Mouse (Mus musculus) forebrain, embryonic 12.5 days (tissue): ENCODE results near the gene Pim3. TPM values are rescaled to one million over a fixed set of nuclear protein-coding genes. Genes with fewer than 3 reads are reported as not detected.

Experiments used
- ATAC-seq: fragments of 200-750 bp; cut with Nextera tagmentation; 2 replicates; pipeline ENCODE4 v1.8.0; 2017; ENCODE audit warnings: moderate TSS enrichment; ENCODE audit not compliant: low FRiP score
- H3K27ac ChIP-seq: fragments of 300-500 bp; sonication (generic); 2 replicates; pipeline ENCODE4 v1.5.1; 2016; ENCODE audit warnings: mild to moderate bottlenecking
- H3K27me3 ChIP-seq: fragments of 300-500 bp; sonication (generic); 2 replicates; pipeline ENCODE4 v1.6.1; 2016; ENCODE audit warnings: mild to moderate bottlenecking
- H3K36me3 ChIP-seq: fragments of 300-500 bp; sonication (generic); replicated peaks from 2 replicates; pipeline ENCODE4 v1.6.1; 2016; ENCODE audit warnings: mild to moderate bottlenecking
- H3K4me1 ChIP-seq: fragments of 300-500 bp; sonication (generic); 2 replicates; pipeline ENCODE4 v1.6.1; 2016
- H3K4me2 ChIP-seq: fragments of 300-500 bp; sonication (generic); 2 replicates; pipeline ENCODE4 v1.6.1; 2016; ENCODE audit warnings: mild to moderate bottlenecking, moderate library complexity
- H3K4me3 ChIP-seq: fragments of 300-500 bp; sonication (generic); replicated peaks from 2 replicates; pipeline ENCODE4 v1.5.1; 2016; ENCODE audit warnings: mild to moderate bottlenecking
- H3K9ac ChIP-seq: fragments of 300-500 bp; sonication (generic); 2 replicates; pipeline ENCODE4 v1.6.1; 2016; ENCODE audit warnings: mild to moderate bottlenecking
- H3K9me3 ChIP-seq: fragments of 300-500 bp; sonication (generic); 2 replicates; pipeline ENCODE4 v1.6.1; 2016
- WGBS: fragments of 180-500 bp; shearing (Covaris S2); methylation state at CpG from one replicate; pipeline ENCODE4 v1.1.7; 2016; 5-methylcytosine and 5-hydroxymethylcytosine counted together
- polyA plus RNA-seq: library from polyadenylated mRNA; unstranded; fragments of >200 nt; fragmentation: Nextera tagmentation; extraction: Ambion mirVana; gene quantifications from 2 replicates; pipeline ENCODE4 v1.2.1, GENCODE M21; 2016

Pim3 gene
- polyA plus RNA-seq, 1 experiment from 2014 or later, result 49.4 TPM

DNA sequence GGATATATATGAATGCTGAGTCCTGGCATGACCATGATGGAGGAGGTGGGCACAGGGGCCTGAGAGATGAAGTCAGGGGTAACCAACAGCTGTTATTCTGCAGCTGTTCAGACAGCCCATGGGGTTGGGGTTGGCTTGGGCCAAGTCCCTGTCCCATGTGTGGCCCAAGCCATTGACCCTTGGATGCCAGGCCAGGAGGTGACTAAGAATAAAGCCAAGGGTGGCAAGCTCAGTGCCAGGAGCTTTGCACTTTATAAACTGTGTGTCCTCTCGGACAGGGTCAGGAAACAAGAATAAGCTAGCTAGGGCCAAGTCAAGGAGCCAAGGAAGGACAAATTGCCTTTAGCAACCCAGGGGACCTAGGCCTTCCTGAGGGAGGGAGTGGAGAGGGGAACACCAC is 30.3 kb downstream of the Pim3 start:
- peaks cover 14% of the 10 kb centered on the region for H3K4me1 ChIP-seq

DNA sequence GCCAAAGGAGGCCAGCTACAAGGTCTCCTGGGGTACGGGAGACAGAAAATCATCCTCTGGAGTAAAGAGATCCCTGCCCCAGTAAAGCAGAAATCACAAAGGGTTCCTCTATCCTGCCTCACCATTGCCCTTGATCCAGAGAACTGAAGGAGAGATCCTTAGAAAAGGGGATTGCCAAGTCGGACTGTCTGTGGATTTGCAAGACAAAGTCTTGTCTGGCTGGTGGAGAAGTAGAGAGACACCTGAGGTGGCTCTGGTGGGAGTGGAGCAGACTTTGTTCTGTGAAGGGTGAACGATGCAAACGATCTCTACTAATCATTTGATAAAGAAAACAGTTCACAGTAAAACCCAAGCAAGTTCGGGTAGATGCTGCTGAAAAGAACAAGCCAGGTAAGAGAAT is 30.9 kb downstream of the Pim3 start:
- ATAC-seq, result no peak
- no peaks in the 10 kb centered on the region for H3K9me3 ChIP-seq
- peaks cover 29% of the 10 kb centered on the region for H3K27me3 ChIP-seq
- peaks cover 14% of the 10 kb centered on the region for H3K4me1 ChIP-seq
- 70% methylated on average over 5 of the region's 5 CpGs for WGBS
- no peak overlapping the region for H3K27ac ChIP-seq
- H3K36me3 ChIP-seq, result no peaks in the 10 kb centered on the region
- no peak overlapping the region for H3K4me2 ChIP-seq
- no peak overlapping the region for H3K4me3 ChIP-seq
- no peak overlapping the region for H3K9ac ChIP-seq

More for the DNA sequence above, 30.3 kb downstream of the Pim3 start:
- Histone ChIP-seq H3K27me3 (peaks cover 29% of the 10 kb centered on the region), H3K9ac (no peak overlapping the region), H3K36me3 (no peaks in the 10 kb centered on the region), H3K9me3 (no peaks in the 10 kb centered on the region), H3K4me2 (no peak overlapping the region), H3K27ac (no peak overlapping the region), H3K4me3 (no peak overlapping the region)
- ATAC-seq, result no peak
- 81% methylated on average over 1 of the region's 1 CpGs for WGBS

DNA sequence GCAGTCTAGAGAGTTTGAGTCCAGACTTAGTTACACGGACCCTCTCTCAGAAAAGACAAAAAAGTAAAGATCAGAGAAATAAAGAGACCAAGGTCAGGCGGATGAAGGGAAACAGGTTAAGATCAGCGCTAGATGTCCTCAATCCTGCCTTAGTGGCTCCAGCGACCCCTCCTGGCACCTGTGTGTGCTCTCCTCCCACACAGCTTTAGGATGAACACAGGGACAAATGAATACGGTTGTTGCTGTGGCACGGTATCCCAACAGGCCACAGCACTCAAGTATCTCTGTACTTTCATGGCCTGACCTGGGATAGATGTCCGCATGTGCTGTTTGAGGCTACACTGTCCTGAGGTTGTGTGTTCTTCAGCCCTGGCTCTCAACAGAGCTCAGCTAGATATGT is 33.1 kb downstream of the Pim3 start:
- H3K4me2 ChIP-seq, result no peak overlapping the region
- 68% methylated on average over 7 of the region's 7 CpGs for WGBS
- no peak for ATAC-seq
- H3K27ac ChIP-seq, result no peak overlapping the region
- no peak overlapping the region for H3K9ac ChIP-seq
- no peaks in the 10 kb centered on the region for H3K9me3 ChIP-seq
- H3K4me3 ChIP-seq, result no peak overlapping the region
- peaks cover 14% of the 10 kb centered on the region for H3K4me1 ChIP-seq
- H3K27me3 ChIP-seq, result peaks cover 13% of the 10 kb centered on the region
- H3K36me3 ChIP-seq, result no peaks in the 10 kb centered on the region

GRCm38 (mm10) chr15:88895891-88896290 is 33.9 kb downstream of the Pim3 start:
- Histone ChIP-seq H3K9ac (no peak overlapping the region), H3K27me3 (peaks cover 11% of the 10 kb centered on the region), H3K4me1 (peaks cover 8% of the 10 kb centered on the region), H3K27ac (no peak overlapping the region), H3K9me3 (no peaks in the 10 kb centered on the region), H3K36me3 (no peaks in the 10 kb centered on the region), H3K4me2 (no peak overlapping the region), H3K4me3 (no peak overlapping the region)
- ATAC-seq, result no peak
- WGBS, result 91% methylated on average over 6 of the region's 6 CpGs

DNA sequence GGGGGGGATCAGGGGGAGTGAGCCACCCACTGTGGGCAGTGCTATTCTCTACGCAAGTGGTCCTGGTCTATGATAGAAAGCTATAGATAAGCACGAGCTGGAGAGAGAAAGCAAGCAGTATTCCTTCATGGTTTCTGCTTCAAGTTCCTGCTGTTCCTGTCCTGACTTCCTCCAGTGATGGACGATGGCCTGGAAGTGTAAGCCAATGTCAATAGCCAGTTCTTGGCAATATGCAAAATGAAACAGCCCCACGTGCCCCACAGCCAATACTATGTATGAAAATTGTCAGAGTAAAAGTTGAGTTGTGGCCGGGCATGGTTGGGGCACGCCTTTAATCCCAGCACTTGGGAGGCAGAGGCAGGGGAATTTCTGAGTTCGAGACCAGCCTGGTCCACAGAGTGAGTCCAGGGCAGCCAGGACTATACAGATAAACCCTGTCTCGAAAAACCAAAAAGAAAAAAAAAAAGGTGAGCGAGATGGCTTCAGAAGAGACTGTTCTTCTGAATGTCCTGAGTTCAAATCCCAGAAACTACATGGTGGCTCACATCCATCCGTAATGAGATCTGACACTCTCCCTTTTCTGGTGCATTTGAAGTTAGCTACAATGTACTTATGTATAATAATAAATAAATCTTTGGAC is 34.5 kb downstream of the Pim3 start:
- Histone ChIP-seq H3K27ac (no peak overlapping the region), H3K4me1 (peaks cover 4% of the 10 kb centered on the region; the same call in 1 of the 2 replicates), H3K9me3 (no peaks in the 10 kb centered on the region), H3K4me3 (no peak overlapping the region), H3K4me2 (no peak overlapping the region), H3K36me3 (no peaks in the 10 kb centered on the region), H3K27me3 (peaks cover 11% of the 10 kb centered on the region), H3K9ac (no peak overlapping the region)
- WGBS, result 85% methylated on average over 10 of the region's 10 CpGs
- no peak for ATAC-seq

DNA sequence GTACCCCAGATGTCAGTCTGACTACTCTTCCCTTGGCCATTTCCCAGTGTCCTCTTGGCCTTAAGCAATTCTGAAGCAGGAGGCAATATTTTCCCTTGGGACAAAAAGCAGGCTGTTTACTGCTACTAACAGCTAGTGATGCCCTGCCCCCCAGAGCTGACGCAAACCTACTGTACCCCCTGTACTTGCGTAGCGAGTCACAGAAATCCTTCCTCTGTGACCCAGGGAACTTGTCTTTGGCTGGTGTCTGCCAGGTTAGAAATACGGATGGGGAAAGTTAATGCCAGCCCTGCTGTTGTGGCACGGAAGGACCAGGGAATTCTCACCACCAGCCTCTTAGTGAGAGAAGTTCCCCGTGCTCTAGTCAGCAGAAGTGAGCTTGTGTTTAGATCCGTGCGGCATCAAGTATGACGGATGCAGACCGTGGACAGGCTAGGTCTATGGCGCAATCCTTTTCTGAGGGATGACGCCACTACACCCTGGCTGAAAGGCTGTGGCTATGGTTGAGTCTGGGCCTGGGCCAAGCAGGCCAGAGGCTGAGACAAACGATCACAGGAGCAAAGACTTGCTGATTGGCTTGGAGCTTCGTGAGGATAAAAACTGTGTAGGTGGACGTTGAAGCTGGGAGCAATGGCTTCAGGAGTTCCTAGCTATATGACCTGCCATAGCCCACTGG is 40.4 kb downstream of the Pim3 start:
- H3K4me2 ChIP-seq, result no peak overlapping the region
- 89% methylated on average over 15 of the region's 15 CpGs for WGBS
- ATAC-seq, result no peak

DNA sequence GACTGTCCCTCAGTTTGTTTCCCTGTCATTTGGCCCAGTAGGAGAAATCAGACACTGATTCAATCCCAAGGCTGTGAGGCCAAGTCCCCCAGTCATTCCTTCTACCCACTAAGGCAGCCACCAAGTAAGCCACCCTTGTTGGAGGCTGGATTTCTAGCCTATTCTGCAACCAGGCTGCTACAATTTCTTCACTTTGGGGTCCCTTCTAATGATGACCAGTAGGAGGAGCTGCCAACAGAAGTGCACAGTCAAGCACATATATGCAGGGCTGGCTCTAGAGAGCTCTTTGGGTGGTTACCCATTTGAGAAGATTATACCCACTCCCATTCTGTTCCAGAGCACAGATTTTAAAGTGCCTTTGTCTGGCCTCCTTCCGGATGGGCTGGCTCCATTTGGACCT is 41.1 kb downstream of the Pim3 start:
- no peaks in the 10 kb centered on the region for H3K9me3 ChIP-seq
- H3K4me1 ChIP-seq, result no peaks in the 10 kb centered on the region
- no peak overlapping the region for H3K4me3 ChIP-seq
- no peak overlapping the region for H3K4me2 ChIP-seq
- no peak overlapping the region for H3K9ac ChIP-seq
- 72% methylated on average over 1 of the region's 1 CpGs for WGBS
- no peaks in the 10 kb centered on the region for H3K36me3 ChIP-seq
- no peak overlapping the region for H3K27ac ChIP-seq
- no peak for ATAC-seq
- no peaks in the 10 kb centered on the region for H3K27me3 ChIP-seq

More for the DNA sequence above, 40.4 kb downstream of the Pim3 start:
- no peaks in the 10 kb centered on the region for H3K4me1 ChIP-seq
- H3K4me3 ChIP-seq, result no peak overlapping the region
- H3K36me3 ChIP-seq, result no peaks in the 10 kb centered on the region
- no peaks in the 10 kb centered on the region for H3K27me3 ChIP-seq
- no peak overlapping the region for H3K27ac ChIP-seq
- H3K9ac ChIP-seq, result no peak overlapping the region
- H3K9me3 ChIP-seq, result no peaks in the 10 kb centered on the region

GRCm38 (mm10) chr15:88904056-88904811 is 42.2 kb downstream of the Pim3 start:
- Histone ChIP-seq H3K4me3 (no peak overlapping the region), H3K27me3 (no peaks in the 10 kb centered on the region), H3K9ac (no peak overlapping the region), H3K27ac (no peak overlapping the region), H3K36me3 (no peaks in the 10 kb centered on the region), H3K9me3 (no peaks in the 10 kb centered on the region), H3K4me1 (no peaks in the 10 kb centered on the region), H3K4me2 (no peak overlapping the region)
- WGBS, result 84% methylated on average over 14 of the region's 14 CpGs
- no peak for ATAC-seq

GRCm38 (mm10) chr15:88906347-88906746 is 44.4 kb downstream of the Pim3 start:
- no peak overlapping the region for H3K4me3 ChIP-seq
- H3K36me3 ChIP-seq, result no peaks in the 10 kb centered on the region

DNA sequence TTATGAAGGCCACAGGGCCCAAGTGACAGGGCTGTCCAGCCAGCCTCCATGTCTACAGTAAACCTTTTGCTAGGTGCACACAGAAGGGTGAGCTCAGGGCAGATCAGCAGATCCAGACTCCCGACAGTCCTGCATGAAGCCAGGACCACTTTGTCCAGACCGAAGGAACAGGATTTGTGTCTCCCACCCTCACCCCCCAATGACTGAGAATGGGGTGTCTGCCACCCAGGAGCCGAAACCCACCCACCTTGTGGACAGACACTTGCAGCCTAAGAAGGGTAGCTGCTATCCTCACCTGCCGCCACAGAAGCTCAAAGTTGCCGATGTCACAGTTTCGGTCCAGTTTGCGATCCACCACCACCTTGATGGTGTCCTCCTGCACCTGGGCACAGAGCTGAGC is 53.1 kb downstream of the Pim3 start:
- no peak overlapping the region for H3K9ac ChIP-seq
- H3K9me3 ChIP-seq, result no peaks in the 10 kb centered on the region
- H3K4me3 ChIP-seq, result no peak overlapping the region
- no peak overlapping the region for H3K4me2 ChIP-seq
- no peaks in the 10 kb centered on the region for H3K27me3 ChIP-seq
- no peaks in the 10 kb centered on the region for H3K36me3 ChIP-seq
- H3K4me1 ChIP-seq, result no peaks in the 10 kb centered on the region
- H3K27ac ChIP-seq, result no peak overlapping the region
- WGBS, result 94% methylated on average over 7 of the region's 7 CpGs
- ATAC-seq, result no peak

More at GRCm38 (mm10) chr15:88906347-88906746, 44.4 kb downstream of the Pim3 start:
- 69% methylated on average over 4 of the region's 4 CpGs for WGBS
- H3K4me2 ChIP-seq, result no peak overlapping the region
- H3K27me3 ChIP-seq, result no peaks in the 10 kb centered on the region
- H3K9me3 ChIP-seq, result no peaks in the 10 kb centered on the region
- no peak overlapping the region for H3K9ac ChIP-seq
- no peak for ATAC-seq
- H3K27ac ChIP-seq, result no peak overlapping the region
- H3K4me1 ChIP-seq, result no peaks in the 10 kb centered on the region
